Mouse (Mus musculus) megakaryocyte, embryonic 14.5 days (primary cell): Measurements from ENCODE around the gene Wnt9a.

Experiments used
- FLI1 ChIP-seq: IDR thresholded peaks from 2 replicates; pipeline ENCODE4 v1.6.1; 2012; ENCODE audit warnings: low read length, inconsistent platforms, mixed read lengths
- GATA1 ChIP-seq: IDR thresholded peaks from 3 replicates; pipeline ENCODE4 v1.6.1; 2012; ENCODE audit warnings: mixed read lengths, low read length, inconsistent platforms, borderline replicate concordance

GRCm38 (mm10) chr11:59366031-59366430, 59.3 kb downstream of the Wnt9a start:
- TF ChIP-seq GATA1 (no peak), FLI1 (no peak)
